Mouse (Mus musculus): ENCODE measurements at regions not wholly inside any gene's neighbourhood (a gene's known extent, or its start where the extent isn't known, plus 50 kb on each side); places are given as distances from the start of the nearest gene placed in this dataset.

- WGBS (ENCODE audit: insufficient replicate concordance), result 55% methylated on average over 1 of the region's 1 CpGs
These were observed 103.3 kb upstream of the Klf6 start for GRCm38 (mm10) chr13:5757963-5758362.

GRCm38 (mm10) chr13:5760030-5760429 lies 101.3 kb upstream of the Klf6 start:
- Histone ChIP-seq H3K4me1 (ENCODE audit: control insufficient read depth, low read depth, low read length) (no peaks in the 10 kb centered on the region), H3K9ac (ENCODE audit: low read depth, low read length) (no peak overlapping the region), H3K27me3 (ENCODE audit: control insufficient read depth, insufficient read depth, low read depth, low read length) (no peaks in the 10 kb centered on the region), H3K4me2 (ENCODE audit: low read depth, low read length) (no peak overlapping the region), H3K27ac (ENCODE audit: low read length) (no peak overlapping the region), H3K9me3 (replicated peaks; ENCODE audit: control insufficient read depth, low read length) (no peaks in the 10 kb centered on the region), H3K4me3 (ENCODE audit: low read depth, low read length) (no peak overlapping the region), H3K36me3 (ENCODE audit: control insufficient read depth, insufficient read depth) (no peaks in the 10 kb centered on the region)
- 0 out of 2 replicates have a peak, but pooled peaks have one; percentile 24 for ATAC-seq (ENCODE audit: low read depth)

More at GRCm38 (mm10) chr13:5757963-5758362, 103.3 kb upstream of the Klf6 start:
- Histone ChIP-seq H3K4me1 (ENCODE audit: control insufficient read depth, low read depth, low read length) (no peaks in the 10 kb centered on the region), H3K9me3 (replicated peaks; ENCODE audit: control insufficient read depth, low read length) (no peaks in the 10 kb centered on the region), H3K9ac (ENCODE audit: low read depth, low read length) (no peak overlapping the region), H3K4me3 (ENCODE audit: low read depth, low read length) (no peak overlapping the region), H3K27ac (ENCODE audit: low read length) (no peak overlapping the region), H3K4me2 (ENCODE audit: low read depth, low read length) (no peak overlapping the region), H3K36me3 (ENCODE audit: control insufficient read depth, insufficient read depth) (no peaks in the 10 kb centered on the region), H3K27me3 (ENCODE audit: control insufficient read depth, insufficient read depth, low read depth, low read length) (no peaks in the 10 kb centered on the region)
- no peak for ATAC-seq (ENCODE audit: low read depth)

- H3K9me3 ChIP-seq (replicated peaks; ENCODE audit: control insufficient read depth, low read length), result no peaks in the 10 kb centered on the region
- no peak overlapping the region for H3K4me2 ChIP-seq (ENCODE audit: low read depth, low read length)
- no peak overlapping the region for H3K27ac ChIP-seq (ENCODE audit: low read length)
- no peaks in the 10 kb centered on the region for H3K4me1 ChIP-seq (ENCODE audit: control insufficient read depth, low read depth, low read length)
- H3K4me3 ChIP-seq (ENCODE audit: low read depth, low read length), result no peak overlapping the region
- WGBS (ENCODE audit: insufficient replicate concordance), result 71% methylated on average over 6 of the region's 6 CpGs
- no peaks in the 10 kb centered on the region for H3K27me3 ChIP-seq (ENCODE audit: control insufficient read depth, insufficient read depth, low read depth, low read length)
- H3K9ac ChIP-seq (ENCODE audit: low read depth, low read length), result no peak overlapping the region
- no peaks in the 10 kb centered on the region for H3K36me3 ChIP-seq (ENCODE audit: control insufficient read depth, insufficient read depth)
- no peak for ATAC-seq (ENCODE audit: low read depth)
These were observed 94.9 kb upstream of the Klf6 start for GRCm38 (mm10) chr13:5766394-5766793.

GRCm38 (mm10) chr13:5767202-5767601 lies 94.1 kb upstream of the Klf6 start:
- H3K27ac ChIP-seq (ENCODE audit: low read length), result no peak overlapping the region
- no peaks in the 10 kb centered on the region for H3K4me1 ChIP-seq (ENCODE audit: control insufficient read depth, low read depth, low read length)
- WGBS (ENCODE audit: insufficient replicate concordance), result 30% methylated on average over 1 of the region's 1 CpGs
- ATAC-seq (ENCODE audit: low read depth), result no peak
- no peak overlapping the region for H3K4me2 ChIP-seq (ENCODE audit: low read depth, low read length)
- no peaks in the 10 kb centered on the region for H3K27me3 ChIP-seq (ENCODE audit: control insufficient read depth, insufficient read depth, low read depth, low read length)
- H3K9me3 ChIP-seq (replicated peaks; ENCODE audit: control insufficient read depth, low read length), result no peaks in the 10 kb centered on the region
- no peak overlapping the region for H3K4me3 ChIP-seq (ENCODE audit: low read depth, low read length)
- no peaks in the 10 kb centered on the region for H3K36me3 ChIP-seq (ENCODE audit: control insufficient read depth, insufficient read depth)
- H3K9ac ChIP-seq (ENCODE audit: low read depth, low read length), result no peak overlapping the region

DNA sequence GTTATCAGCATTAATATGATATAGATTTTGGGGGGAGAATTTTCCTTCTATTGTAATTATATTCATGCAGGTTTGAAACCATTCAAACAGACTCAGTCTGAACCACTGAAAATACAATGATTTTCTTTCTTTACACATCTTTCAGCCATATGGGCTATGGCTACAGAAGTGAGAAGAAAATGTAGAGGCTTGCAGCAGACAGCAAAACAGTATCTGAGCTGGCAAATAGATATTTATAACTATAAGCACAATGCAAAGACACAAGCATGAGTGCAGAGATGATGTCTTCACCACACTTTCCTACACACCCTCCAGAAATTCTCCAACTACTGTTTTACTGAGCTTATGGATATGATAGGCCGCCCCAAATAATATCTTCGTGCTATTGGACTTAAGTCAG lies 92.6 kb upstream of the Klf6 start:
- Histone ChIP-seq H3K27ac (ENCODE audit: low read length) (no peak overlapping the region), H3K9ac (ENCODE audit: low read depth, low read length) (no peak overlapping the region), H3K4me3 (ENCODE audit: low read depth, low read length) (no peak overlapping the region), H3K4me1 (ENCODE audit: control insufficient read depth, low read depth, low read length) (no peaks in the 10 kb centered on the region), H3K9me3 (replicated peaks; ENCODE audit: control insufficient read depth, low read length) (no peaks in the 10 kb centered on the region), H3K36me3 (ENCODE audit: control insufficient read depth, insufficient read depth) (no peaks in the 10 kb centered on the region), H3K27me3 (ENCODE audit: control insufficient read depth, insufficient read depth, low read depth, low read length) (no peaks in the 10 kb centered on the region), H3K4me2 (ENCODE audit: low read depth, low read length) (no peak overlapping the region)
- ATAC-seq (ENCODE audit: low read depth), result no peak
- WGBS (ENCODE audit: insufficient replicate concordance), result 59% methylated on average over 2 of the region's 2 CpGs

GRCm38 (mm10) chr13:5769283-5770260 lies 91.7 kb upstream of the Klf6 start:
- H3K27me3 ChIP-seq (ENCODE audit: control insufficient read depth, insufficient read depth, low read depth, low read length), result no peaks in the 10 kb centered on the region
- no peaks in the 10 kb centered on the region for H3K9me3 ChIP-seq (replicated peaks; ENCODE audit: control insufficient read depth, low read length)
- no peak overlapping the region for H3K27ac ChIP-seq (ENCODE audit: low read length)
- no peaks in the 10 kb centered on the region for H3K36me3 ChIP-seq (ENCODE audit: control insufficient read depth, insufficient read depth)
- ATAC-seq (ENCODE audit: low read depth), result no peak
- no peak overlapping the region for H3K9ac ChIP-seq (ENCODE audit: low read depth, low read length)
- H3K4me2 ChIP-seq (ENCODE audit: low read depth, low read length), result no peak overlapping the region
- WGBS (ENCODE audit: insufficient replicate concordance), result 46% methylated on average over 7 of the region's 7 CpGs
- H3K4me1 ChIP-seq (ENCODE audit: control insufficient read depth, low read depth, low read length), result no peaks in the 10 kb centered on the region
- H3K4me3 ChIP-seq (ENCODE audit: low read depth, low read length), result no peak overlapping the region

GRCm38 (mm10) chr13:5773811-5774210 lies 87.5 kb upstream of the Klf6 start:
- Histone ChIP-seq H3K4me1 (ENCODE audit: control insufficient read depth, low read depth, low read length) (no peaks in the 10 kb centered on the region), H3K9ac (ENCODE audit: low read depth, low read length) (no peak overlapping the region), H3K9me3 (replicated peaks; ENCODE audit: control insufficient read depth, low read length) (no peaks in the 10 kb centered on the region), H3K27me3 (ENCODE audit: control insufficient read depth, insufficient read depth, low read depth, low read length) (no peaks in the 10 kb centered on the region), H3K4me2 (ENCODE audit: low read depth, low read length) (no peak overlapping the region), H3K4me3 (ENCODE audit: low read depth, low read length) (no peak overlapping the region), H3K27ac (ENCODE audit: low read length) (no peak overlapping the region), H3K36me3 (ENCODE audit: control insufficient read depth, insufficient read depth) (no peaks in the 10 kb centered on the region)
- WGBS (ENCODE audit: insufficient replicate concordance), result 52% methylated on average over 3 of the region's 3 CpGs
- ATAC-seq (ENCODE audit: low read depth), result no peak

- H3K27me3 ChIP-seq (ENCODE audit: control insufficient read depth, insufficient read depth, low read depth, low read length), result no peaks in the 10 kb centered on the region
- H3K9ac ChIP-seq (ENCODE audit: low read depth, low read length), result no peak overlapping the region
- no peaks in the 10 kb centered on the region for H3K36me3 ChIP-seq (ENCODE audit: control insufficient read depth, insufficient read depth)
- no peaks in the 10 kb centered on the region for H3K4me1 ChIP-seq (ENCODE audit: control insufficient read depth, low read depth, low read length)
- H3K27ac ChIP-seq (ENCODE audit: low read length), result no peak overlapping the region
- H3K4me2 ChIP-seq (ENCODE audit: low read depth, low read length), result no peak overlapping the region
- H3K4me3 ChIP-seq (ENCODE audit: low read depth, low read length), result no peak overlapping the region
- no peak for ATAC-seq (ENCODE audit: low read depth)
- WGBS (ENCODE audit: insufficient replicate concordance), result 28% methylated on average over 5 of the region's 5 CpGs
- no peaks in the 10 kb centered on the region for H3K9me3 ChIP-seq (replicated peaks; ENCODE audit: control insufficient read depth, low read length)
These were observed 82.7 kb upstream of the Klf6 start for GRCm38 (mm10) chr13:5778443-5779171.

GRCm38 (mm10) chr13:5779410-5779809 lies 81.9 kb upstream of the Klf6 start:
- no peak overlapping the region for H3K4me3 ChIP-seq (ENCODE audit: low read depth, low read length)
- H3K9ac ChIP-seq (ENCODE audit: low read depth, low read length), result no peak overlapping the region
- no peak overlapping the region for H3K27ac ChIP-seq (ENCODE audit: low read length)
- WGBS (ENCODE audit: insufficient replicate concordance), result 20% methylated on average over 4 of the region's 4 CpGs
- no peaks in the 10 kb centered on the region for H3K4me1 ChIP-seq (ENCODE audit: control insufficient read depth, low read depth, low read length)
- H3K9me3 ChIP-seq (replicated peaks; ENCODE audit: control insufficient read depth, low read length), result no peaks in the 10 kb centered on the region
- no peaks in the 10 kb centered on the region for H3K27me3 ChIP-seq (ENCODE audit: control insufficient read depth, insufficient read depth, low read depth, low read length)
- ATAC-seq (ENCODE audit: low read depth), result no peak
- no peak overlapping the region for H3K4me2 ChIP-seq (ENCODE audit: low read depth, low read length)
- H3K36me3 ChIP-seq (ENCODE audit: control insufficient read depth, insufficient read depth), result no peaks in the 10 kb centered on the region

Measured in liver, embryonic 16.5 days (tissue).